ENCODE assay signal across 26 mouse cellular contexts in the genomic region with DNA sequence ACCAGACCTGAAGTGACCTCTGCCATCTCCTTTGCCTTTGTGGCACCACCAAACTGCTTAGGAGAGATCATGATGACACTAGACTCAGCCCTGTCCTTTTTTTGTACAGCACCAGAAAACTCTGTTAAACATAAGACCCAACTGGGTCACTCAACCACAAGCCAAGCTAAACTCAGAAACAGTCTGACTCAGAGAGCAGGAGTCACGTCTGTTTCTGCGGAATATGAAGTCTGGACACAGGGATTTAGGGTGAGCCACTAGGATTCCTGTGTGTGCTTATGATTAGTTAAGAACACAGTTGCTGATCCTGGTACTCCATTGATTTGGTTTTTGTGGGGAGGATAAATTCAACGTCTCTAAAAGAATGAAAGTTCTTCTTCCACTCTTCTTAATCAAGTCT. TPM values are rescaled to one million over a fixed set of nuclear protein-coding genes. Genes with fewer than 3 reads are reported as not detected.
DNase-seq lines count a peak whose midpoint lies in the region; ATAC-seq lines count a peak whose summit lies in the region.
"Had no signal": no experiment of that assay in that cellular context is flagged by ENCODE, and none has a peak within 500 bp of the region (broad histone marks: within the 10 kb centered on the region; RNA-seq: fewer than 3 reads in every experiment).

No protein-coding gene starts in this region.

- no peak overlapping the region for H3K4me3 ChIP-seq in liver, embryonic 11.5 days (ENCODE audit: low read depth, low read length)
- H3K4me3 ChIP-seq: embryonic facial prominence, embryonic 13.5 days; embryonic facial prominence, embryonic 15.5 days; forebrain, embryonic 10.5 days; forebrain, embryonic 12.5 days had no signal

- peaks cover 5% of the 10 kb centered on the region for H3K4me1 ChIP-seq in liver, embryonic 11.5 days (replicated peaks; ENCODE audit: control insufficient read depth, insufficient read depth, low read length)

- DNase-seq in 3134 (ENCODE audit: extremely low read depth, insufficient read length, low spot score) (peak; percentile 25), NIH3T3 (ENCODE audit: low read depth) (peak; percentile 63)
- peak; percentile 70 for DNase-seq in fibroblast of lung, adult 2 months (ENCODE audit: low read depth)
- DNase-seq in liver, embryonic 11.5 days (ENCODE audit: low spot score) = no peak
- DNase-seq in gastrocnemius, adult 8-10 months (ENCODE audit: low spot score in 2 of 2) = no peak
- DNase-seq in kidney, adult 8-10 months = no peak
- DNase-seq: adrenal gland, adult 2 months; adrenal gland, postnatal 10 days; adrenal gland, postnatal 25 days; B cell, adult 2 months; cerebellum, adult 11 months; cerebellum, adult 18-20 months; cerebellum, adult 8-10 months; cerebellum, adult 9-11 months; cerebellum, postnatal 14 days; cerebellum, postnatal 36 days; embryo, embryonic 11 days had no signal

- no peak overlapping the region for H3K4me2 ChIP-seq in liver, embryonic 11.5 days
- H3K4me2 ChIP-seq: embryonic facial prominence, embryonic 13.5 days; embryonic facial prominence, embryonic 15.5 days; forebrain, embryonic 12.5 days had no signal

- ATAC-seq in liver, embryonic 11.5 days (replicated peaks; ENCODE audit: low FRiP score) = no peak
- ATAC-seq: CD4-positive, CD25-positive, alpha-beta regulatory T cell, adult 4 months; forebrain, embryonic 14.5 days; forebrain, embryonic 16.5 days had no signal

- no peak overlapping the region for H3K9ac ChIP-seq in liver, embryonic 11.5 days (ENCODE audit: low read depth, low read length)
- H3K9ac ChIP-seq: embryonic facial prominence, embryonic 13.5 days; embryonic facial prominence, embryonic 15.5 days; forebrain, embryonic 12.5 days had no signal

- 79% methylated on average over 3 of the region's 3 CpGs for WGBS in liver, embryonic 11.5 days

- no peaks in the 10 kb centered on the region for H3K9me3 ChIP-seq in liver, embryonic 11.5 days (ENCODE audit: control insufficient read depth, low read length)
- H3K9me3 ChIP-seq: embryonic facial prominence, embryonic 13.5 days; embryonic facial prominence, embryonic 15.5 days; forebrain, embryonic 10.5 days; forebrain, embryonic 12.5 days had no signal

- H3K36me3 ChIP-seq in liver, embryonic 11.5 days (ENCODE audit: control insufficient read depth, insufficient read depth, low read length) = no peaks in the 10 kb centered on the region
- H3K36me3 ChIP-seq: embryonic facial prominence, embryonic 13.5 days; embryonic facial prominence, embryonic 15.5 days; forebrain, embryonic 10.5 days; forebrain, embryonic 12.5 days; G1E had no signal

- no peak overlapping the region for H3K27ac ChIP-seq in liver, embryonic 11.5 days (ENCODE audit: low read depth, low read length)
- H3K27ac ChIP-seq: embryonic facial prominence, embryonic 13.5 days; embryonic facial prominence, embryonic 15.5 days; forebrain, embryonic 10.5 days; forebrain, embryonic 12.5 days had no signal

- H3K27me3 ChIP-seq in liver, embryonic 11.5 days (replicated peaks; ENCODE audit: control insufficient read depth, insufficient read depth, low read length) = no peaks in the 10 kb centered on the region
- H3K27me3 ChIP-seq: CH12.LX; embryonic facial prominence, embryonic 13.5 days; embryonic facial prominence, embryonic 15.5 days; forebrain, embryonic 12.5 days had no signal

RNA-seq across cellular contexts. Expression of a gene that starts 23.3 kb away (rescaled TPM):
- polyA plus RNA-seq in liver, embryonic 11.5 days (2014; fragmentation: Nextera tagmentation; extraction: Ambion mirVana) = 16.5 and 20.7 TPM in 2 replicates
- total RNA-seq in gastrocnemius, adult 8-10 months (2022) = under 1 TPM; 0.38 to 0.56 (median 0.42) TPM
- total RNA-seq: CH12.LX had no signal
- polyA plus RNA-seq: CD4-positive, CD25-positive, alpha-beta regulatory T cell, adult 4 months; G1E had no signal

Comparison
In these comparisons a context has a peak if more than half of its experiments do, and no peak if none do; other contexts are left out.
1. DNase-seq: peak in 3134 (single experiment), NIH3T3 (single experiment) and fibroblast of lung, adult 2 months (single experiment); none in liver, embryonic 11.5 days (single experiment), gastrocnemius, adult 8-10 months (0 of 2) and kidney, adult 8-10 months (0 of 2).